Mouse (Mus musculus): Measurements from ENCODE around the gene Yes1.
"Not testable (repeated sequence)": the region's sequence is repeated elsewhere in the genome, so short reads cannot be mapped to it uniquely, and the experiment has no call there.

The Yes1 gene

DNA sequence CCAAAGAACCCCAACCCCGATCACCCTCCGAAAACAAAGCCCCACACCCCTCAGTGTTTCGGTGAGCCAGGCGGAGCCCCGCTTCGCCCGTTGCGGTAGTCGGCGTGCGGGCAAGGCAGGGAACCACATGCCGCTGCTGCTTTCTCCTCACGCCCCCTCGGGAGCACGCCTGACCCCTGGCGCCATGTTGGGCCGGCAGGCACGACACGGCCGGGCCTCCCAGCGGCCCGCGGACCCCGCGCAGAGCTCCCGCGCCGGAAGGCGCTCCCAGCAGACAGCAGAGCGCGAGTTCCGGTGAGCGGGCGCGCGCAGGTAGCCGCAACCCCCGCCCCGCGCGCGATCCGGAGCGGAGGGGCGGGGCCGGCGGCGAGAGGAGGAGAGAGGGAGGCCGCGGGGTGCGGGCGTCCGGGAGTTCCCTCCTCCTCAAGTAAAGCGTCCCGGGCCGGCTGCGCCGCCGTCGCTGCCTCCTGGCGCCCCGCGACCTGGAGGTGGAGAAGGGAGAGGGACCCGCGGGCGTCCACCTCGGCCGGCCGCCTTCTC lies at the start of gene Yes1:
Gene Yes1 (plus strand): TSS at position 371 of the 540 bp plus-strand sequence.
- peak; percentile 92 for DNase-seq

DNA sequence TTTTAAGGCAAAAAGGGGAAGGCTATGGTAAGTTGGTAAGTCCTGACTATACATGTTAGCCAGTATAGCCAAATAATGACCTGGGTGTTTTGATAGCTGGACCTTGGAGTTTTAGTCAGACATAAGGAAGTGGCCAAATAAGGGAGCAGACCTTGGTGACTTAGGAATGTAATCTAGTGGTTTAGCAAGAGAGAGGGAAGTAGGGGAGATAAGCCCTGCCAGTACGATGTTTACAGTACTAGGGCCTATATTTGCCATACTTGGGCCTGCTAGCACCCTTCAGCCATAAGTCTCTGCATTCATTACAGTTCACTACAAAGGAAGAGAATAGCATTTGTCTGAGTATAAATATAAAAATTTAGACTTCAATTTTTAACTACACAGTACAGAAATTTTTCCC lies 46.3 kb upstream of the Yes1 start:
- no peak for DNase-seq

DNA sequence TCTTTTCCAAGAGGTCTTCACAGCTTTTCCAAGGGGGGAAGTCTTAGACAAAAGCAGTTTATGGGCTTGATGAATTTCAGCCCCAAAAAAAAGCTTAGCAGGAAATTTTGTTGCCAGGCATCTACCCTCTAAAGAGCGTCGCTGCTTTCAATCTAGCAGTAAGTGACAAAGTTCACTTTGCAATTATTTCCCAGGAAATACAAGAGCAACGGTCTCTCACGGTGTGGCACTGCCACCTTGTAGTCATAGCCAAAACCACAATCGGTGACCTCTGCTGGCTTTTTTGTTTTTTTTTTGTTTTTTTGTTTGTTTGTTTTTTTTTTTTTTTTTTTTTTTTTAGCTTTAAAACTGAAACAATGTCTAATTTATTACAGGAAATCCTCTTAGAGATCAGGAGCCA lies 39.2 kb upstream of the Yes1 start:
- DNase-seq: peak; percentile 14

DNA sequence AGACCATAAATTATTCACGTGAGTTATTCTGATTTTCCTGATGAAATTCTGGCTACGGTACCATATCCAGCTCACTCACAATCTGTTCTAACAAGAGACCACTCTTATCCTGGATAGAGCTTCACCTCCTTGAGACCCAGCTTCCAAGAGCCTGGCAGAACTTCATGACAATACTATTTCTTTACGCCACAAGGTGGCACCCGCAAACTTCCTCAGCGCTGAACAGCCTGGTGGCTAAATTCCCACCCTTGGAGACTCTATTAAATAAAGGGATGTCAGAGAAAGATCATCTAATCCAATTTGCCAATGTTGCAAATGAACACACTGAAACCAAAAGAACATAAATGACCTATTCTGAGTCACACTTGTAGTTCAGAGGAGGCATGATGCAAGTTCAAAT lies 22.8 kb upstream of the Yes1 start:
- DNase-seq: peak; percentile 79

DNA sequence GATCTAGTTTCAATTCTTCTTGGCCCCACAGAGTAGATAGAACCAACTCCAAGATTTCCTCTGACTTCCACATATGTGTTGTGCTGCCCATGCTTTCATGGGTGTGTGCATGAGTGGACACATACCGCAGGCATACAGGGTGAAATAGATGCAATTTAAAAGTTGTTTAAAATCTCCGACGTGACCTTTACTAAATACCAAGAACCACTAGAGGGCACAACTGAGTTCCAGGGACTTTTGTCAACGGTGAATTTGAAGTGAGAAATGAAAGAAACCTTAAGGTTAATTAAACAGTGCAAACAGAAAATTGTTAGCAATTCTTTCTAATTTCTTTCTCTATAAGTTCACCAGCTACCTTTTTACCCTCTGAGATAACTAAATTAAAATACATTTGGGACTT lies 17.2 kb upstream of the Yes1 start:
- no peak for DNase-seq

GRCm38 (mm10) chr5:32594358-32594757 lies 16.6 kb upstream of the Yes1 start:
- peak; percentile 36 for DNase-seq

- no peak for DNase-seq
These were observed 5.1 kb upstream of the Yes1 start for GRCm38 (mm10) chr5:32605911-32606310.

DNA sequence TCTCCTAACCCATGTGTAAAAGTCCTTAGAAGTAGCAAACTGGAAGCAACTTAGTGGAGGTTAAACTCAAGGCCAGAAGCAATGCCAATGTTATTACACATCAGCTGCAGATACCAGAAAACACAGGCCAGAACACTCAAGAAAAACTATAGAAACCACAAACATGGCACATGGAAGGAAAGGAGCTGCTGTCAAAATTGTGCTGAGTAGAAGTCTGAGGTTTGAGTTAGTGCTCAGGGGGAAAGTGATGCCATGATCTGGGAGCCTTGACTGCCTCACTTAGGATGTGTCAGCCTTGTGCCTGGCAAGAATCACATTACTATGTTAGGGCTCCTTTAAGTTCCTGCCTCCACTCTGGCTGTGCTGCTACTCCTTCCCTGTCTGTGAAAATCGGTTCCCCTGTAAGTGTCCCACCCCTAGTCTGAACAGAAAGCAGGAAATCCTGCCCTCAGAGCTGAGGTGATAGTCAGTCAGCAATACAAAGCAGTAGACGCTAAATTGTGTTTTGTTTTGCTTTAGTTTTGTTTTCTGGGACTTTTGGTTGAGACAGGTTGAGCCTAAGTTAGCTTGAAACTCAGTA lies 3.1 kb upstream of the Yes1 start:
- peak; percentile 30 for DNase-seq

- DNase-seq: no peak
These were observed 2.5 kb upstream of the Yes1 start for GRCm38 (mm10) chr5:32608516-32608915.

- DNase-seq: peak; percentile 68
These were observed 739 bp upstream of the Yes1 start for GRCm38 (mm10) chr5:32610064-32610800.

- peak; percentile 68 for DNase-seq
These were observed 480 bp downstream of the Yes1 start for GRCm38 (mm10) chr5:32611341-32611961.

DNA sequence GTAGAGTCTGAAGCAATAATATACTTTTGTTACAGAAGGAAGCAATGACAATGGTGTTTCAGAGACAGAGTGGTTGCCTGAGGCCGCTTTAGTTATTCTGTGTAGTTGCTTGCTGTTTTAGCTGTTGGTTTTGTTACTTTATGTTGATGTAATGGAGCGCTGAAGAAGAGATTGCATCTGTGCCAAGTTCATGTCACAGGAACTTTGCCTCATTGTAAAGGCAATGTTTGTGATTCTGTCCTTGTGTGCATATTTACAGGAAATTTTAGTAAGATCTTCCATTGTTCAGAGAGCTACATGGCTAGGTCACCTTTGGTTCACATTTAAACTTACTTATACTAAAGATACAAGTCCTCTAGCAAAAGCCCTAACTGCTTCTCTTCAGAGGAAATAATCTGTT lies 3.3 kb downstream of the Yes1 start:
- no peak for DNase-seq

DNA sequence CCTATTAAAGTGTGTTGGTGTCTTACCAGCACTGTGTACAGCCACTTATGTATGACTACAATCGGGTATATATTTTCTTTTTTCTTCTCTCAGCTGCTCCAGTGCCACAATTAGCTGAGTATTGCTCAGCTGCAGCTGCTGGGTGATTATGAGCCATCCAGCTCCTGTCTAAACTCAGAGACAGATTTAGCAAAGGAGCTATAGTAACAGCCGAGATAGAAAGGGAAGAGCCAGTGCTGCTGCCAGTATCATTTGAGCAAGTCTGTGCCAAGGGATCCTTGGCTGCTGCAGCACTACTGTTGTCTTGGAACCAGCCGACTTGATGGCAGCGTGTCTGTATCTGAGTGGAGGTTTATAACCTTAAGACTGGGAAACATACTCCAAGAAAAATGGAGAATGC lies 3.7 kb downstream of the Yes1 start:
- DNase-seq: no peak

DNA sequence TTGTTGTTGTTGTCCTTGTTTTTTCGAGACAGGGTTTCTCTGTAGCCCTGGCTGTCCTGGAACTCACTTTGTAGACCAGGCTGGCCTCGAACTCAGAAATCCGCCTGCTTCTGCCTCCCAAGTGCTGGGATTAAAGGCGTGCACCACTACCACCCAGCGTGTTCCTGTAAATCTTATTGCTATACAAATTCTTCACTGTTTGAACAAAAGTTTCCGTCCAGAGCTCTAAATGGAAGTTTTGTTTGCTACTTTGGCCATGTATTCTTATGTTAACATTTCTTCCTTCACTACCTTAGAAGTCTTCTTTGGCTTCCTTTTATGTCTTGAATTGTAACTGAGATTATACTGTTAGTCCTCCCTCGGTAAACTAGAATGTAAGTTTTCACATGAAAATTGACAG lies 5.5 kb downstream of the Yes1 start:
- not testable (repeated sequence) for DNase-seq

DNA sequence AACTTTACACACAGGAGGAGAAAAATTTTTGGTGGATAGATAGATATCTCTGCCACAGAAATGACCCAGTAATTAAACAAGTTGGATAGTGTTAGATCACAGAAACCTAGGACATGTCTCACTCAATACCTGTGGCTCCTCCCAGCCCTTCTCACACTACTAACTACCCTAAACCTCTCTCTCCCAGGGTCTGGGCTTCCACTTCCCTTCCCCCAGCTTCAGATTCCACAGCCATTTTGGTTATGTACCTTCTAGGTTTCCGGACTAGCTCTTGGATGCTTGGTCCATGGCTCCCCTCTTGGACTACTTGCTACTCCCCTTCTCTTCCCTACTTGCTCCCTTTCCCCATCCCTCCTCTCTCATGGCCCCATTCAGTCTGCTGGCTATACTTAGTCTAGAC lies 6.9 kb downstream of the Yes1 start:
- no peak for DNase-seq

- DNase-seq: no peak
These were observed 12.7 kb downstream of the Yes1 start for GRCm38 (mm10) chr5:32623649-32624048.

GRCm38 (mm10) chr5:32624777-32625176 lies 13.8 kb downstream of the Yes1 start:
- DNase-seq: no peak

DNA sequence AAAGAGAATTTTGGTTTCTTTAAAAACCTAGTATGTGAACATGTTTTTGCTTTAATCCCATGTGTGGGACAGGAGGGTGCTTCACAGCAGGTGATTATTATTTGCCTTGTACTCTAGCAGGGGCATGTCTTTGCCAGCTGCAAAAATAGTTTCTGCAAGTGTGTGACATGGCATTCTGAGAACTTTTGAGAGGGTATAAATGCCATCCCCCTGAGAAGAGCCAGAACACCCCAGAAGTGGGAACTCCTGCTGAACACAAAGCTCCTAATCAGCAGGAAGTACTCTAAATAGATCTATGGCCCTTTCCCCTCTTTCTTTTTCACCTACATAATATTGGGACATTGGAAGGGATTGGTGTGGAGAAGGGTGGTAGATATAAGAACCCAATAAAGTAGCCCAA lies 22.2 kb downstream of the Yes1 start:
- DNase-seq: no peak

DNA sequence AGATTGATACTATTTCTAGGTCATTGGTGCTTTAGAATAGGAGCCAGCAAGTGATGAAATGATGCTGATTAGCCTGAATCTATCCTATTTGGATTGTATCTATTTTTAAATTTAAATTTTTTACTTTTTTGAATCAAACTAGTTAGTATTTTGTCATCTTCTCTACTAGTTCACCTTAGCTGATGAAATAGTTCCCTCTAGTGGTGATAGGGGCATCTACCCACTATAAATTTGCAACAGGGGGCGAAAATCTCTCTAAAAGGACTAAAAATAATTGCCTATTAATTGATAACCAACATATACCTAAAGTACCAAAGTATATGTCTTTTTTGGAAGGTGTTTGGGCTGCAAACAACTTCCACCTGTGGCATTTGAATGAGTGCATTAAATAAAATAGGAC lies 46.4 kb downstream of the Yes1 start:
- DNase-seq: no peak

DNA sequence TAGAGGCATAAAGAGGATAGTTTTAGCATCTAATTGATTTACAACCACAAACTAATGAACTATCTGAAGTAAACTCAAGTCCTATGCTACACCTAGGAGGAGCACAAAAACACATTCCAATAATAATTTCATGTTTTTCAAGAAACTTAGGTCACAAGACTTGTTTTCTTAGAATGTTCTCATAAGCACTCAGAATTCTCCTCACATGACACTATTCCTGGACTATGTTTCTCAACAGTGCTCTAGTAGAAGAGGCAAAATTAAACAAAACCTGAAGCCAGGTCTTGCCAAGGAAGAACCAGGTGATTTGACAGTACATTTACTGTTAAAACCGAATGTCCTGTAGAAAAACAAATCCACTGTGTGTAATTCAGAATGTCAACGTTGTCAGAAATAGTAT lies 71.5 kb downstream of the Yes1 start:
- no peak for DNase-seq

DNA sequence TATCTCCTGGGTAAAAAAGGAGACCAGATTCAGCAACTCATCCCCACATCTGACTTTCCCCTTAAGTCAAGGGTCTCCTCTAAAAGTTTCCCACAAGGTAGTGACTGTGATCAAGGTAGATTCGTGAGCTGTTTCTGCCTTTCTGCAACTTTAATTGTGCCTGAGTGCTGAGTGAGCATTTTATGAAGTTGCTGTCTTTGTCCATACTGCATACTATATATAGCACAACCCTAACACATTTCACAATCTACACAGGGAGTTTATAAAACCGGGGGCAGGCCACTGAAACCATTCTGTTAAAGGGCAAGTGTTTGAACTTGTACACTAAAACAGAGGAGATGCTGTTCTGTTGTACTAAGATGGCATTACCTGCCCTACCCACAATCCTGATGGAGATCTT lies 82.4 kb downstream of the Yes1 start:
- no peak for DNase-seq

GRCm38 (mm10) chr5:32697208-32697867 lies 86.4 kb downstream of the Yes1 start:
- no peak for DNase-seq

DNA sequence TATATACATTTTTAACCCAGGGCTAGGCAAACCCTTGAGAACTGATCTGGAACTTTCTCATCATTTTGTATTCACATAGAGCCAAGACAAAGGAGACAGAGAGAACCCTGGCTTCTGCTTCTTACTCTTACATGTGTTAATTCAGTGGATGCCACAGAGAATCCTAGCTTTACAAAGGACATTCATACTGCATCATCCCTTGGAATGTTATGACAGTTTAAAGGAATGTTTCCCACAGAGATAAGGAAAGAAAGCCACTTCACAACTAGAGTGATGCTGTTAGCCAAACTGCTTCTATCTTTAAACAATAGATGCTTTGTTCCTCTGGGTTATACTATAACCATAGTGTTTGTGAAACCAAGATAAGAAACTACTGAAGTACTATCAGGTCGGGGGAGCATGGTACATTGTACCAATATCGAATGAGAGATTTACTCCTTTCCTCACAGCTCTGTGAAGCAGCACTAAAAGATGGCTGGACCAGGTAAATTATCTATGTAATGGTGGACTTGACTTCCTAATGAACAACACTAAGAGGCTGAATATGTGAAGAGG lies 95.3 kb downstream of the Yes1 start:
- no peak for DNase-seq
